Mouse (Mus musculus) neural tube, embryonic 11.5 days (tissue): ENCODE data around the gene Map3k20. TPM values are rescaled to one million over a fixed set of nuclear protein-coding genes. Genes with fewer than 3 reads are reported as not detected.
A peak's percentile ranks its signal among the peaks of the same experiment; 100 is the strongest.

Experiments
- ATAC-seq: fragments of 200-750 bp; cut with Nextera tagmentation; 2 replicates; pipeline ENCODE4 v1.8.0; 2017; ENCODE audit warnings: moderate number of reproducible peaks, mild to moderate bottlenecking, moderate TSS enrichment, moderate library complexity; ENCODE audit not compliant: insufficient read depth, low FRiP score, low TSS enrichment
- DNase-seq: peaks from one replicate; pipeline ENCODE4 v3.0.0-alpha.2; 2015; ENCODE audit warnings: low spot score
- H3K27ac ChIP-seq: fragments of 300-500 bp; sonication (generic); 2 replicates; pipeline ENCODE4 v1.5.1; 2014; ENCODE audit warnings: low read depth, mild to moderate bottlenecking, low read length
- H3K27me3 ChIP-seq: fragments of 300-500 bp; sonication (generic); 2 replicates; pipeline ENCODE4 v1.6.1; 2014; ENCODE audit warnings: mild to moderate bottlenecking, low read length, mixed read lengths; ENCODE audit not compliant: control insufficient read depth, insufficient read depth
- H3K36me3 ChIP-seq: fragments of 300-500 bp; sonication (generic); 2 replicates; pipeline ENCODE4 v1.6.1; 2014; ENCODE audit warnings: mild to moderate bottlenecking, low read length, moderate library complexity, mixed read lengths; ENCODE audit not compliant: control insufficient read depth, insufficient read depth
- H3K4me1 ChIP-seq: fragments of 300-500 bp; sonication (generic); 2 replicates; pipeline ENCODE4 v1.6.1; 2014; ENCODE audit warnings: low read length, mixed read lengths; ENCODE audit not compliant: control insufficient read depth, insufficient read depth
- H3K4me2 ChIP-seq: fragments of 300-500 bp; sonication (generic); 2 replicates; pipeline ENCODE4 v1.6.1; 2014; ENCODE audit warnings: low read depth, mild to moderate bottlenecking, moderate library complexity
- H3K4me3 ChIP-seq: fragments of 300-500 bp; sonication (generic); 2 replicates; pipeline ENCODE4 v1.5.1; 2014; ENCODE audit warnings: low read depth, low read length
- H3K9ac ChIP-seq: fragments of 300-500 bp; sonication (generic); 2 replicates; pipeline ENCODE4 v1.6.1; 2014; ENCODE audit warnings: mild to moderate bottlenecking, low read length
- H3K9me3 ChIP-seq: fragments of 300-500 bp; sonication (generic); 2 replicates; pipeline ENCODE4 v1.6.1; 2016; ENCODE audit warnings: low read length; ENCODE audit not compliant: control insufficient read depth
- WGBS: fragments of 180-500 bp; shearing (Covaris S2); extraction: QIAGEN DNeasy Blood & Tissue Kit; methylation state at CpG from one replicate; pipeline ENCODE4 v1.1.7; 2014; 5-methylcytosine and 5-hydroxymethylcytosine counted together
- polyA plus RNA-seq: library from polyadenylated mRNA; unstranded; fragments of >200 nt; fragmentation: Nextera tagmentation; extraction: Ambion mirVana; gene quantifications from 2 replicates; pipeline ENCODE4 v1.2.1, GENCODE M21; 2014

Gene Map3k20
- polyA plus RNA-seq, 1 experiment from 2014 or later = 8.6 TPM

GRCm38 (mm10) chr2:72305738-72306137 is 20.3 kb downstream of the Map3k20 start:
- Histone ChIP-seq H3K27ac (no peak overlapping the region), H3K36me3 (no peaks in the 10 kb centered on the region), H3K9ac (no peak overlapping the region), H3K27me3 (no peaks in the 10 kb centered on the region), H3K9me3 (no peaks in the 10 kb centered on the region), H3K4me2 (no peak overlapping the region), H3K4me1 (no peaks in the 10 kb centered on the region), H3K4me3 (no peak overlapping the region)
- WGBS = 91% methylated on average over 7 of the region's 7 CpGs
- no peak for DNase-seq
- no peak for ATAC-seq

- Histone ChIP-seq H3K36me3 (no peaks in the 10 kb centered on the region), H3K4me3 (no peak overlapping the region), H3K9ac (no peak overlapping the region), H3K27me3 (no peaks in the 10 kb centered on the region), H3K4me1 (no peaks in the 10 kb centered on the region), H3K4me2 (no peak overlapping the region), H3K9me3 (no peaks in the 10 kb centered on the region), H3K27ac (no peak overlapping the region)
- no peak for ATAC-seq
- no peak for DNase-seq
- 93% methylated on average over 5 of the region's 5 CpGs for WGBS
Observed at GRCm38 (mm10) chr2:72308351-72308750, 22.9 kb downstream of the Map3k20 start.

- Histone ChIP-seq H3K9ac (no peak overlapping the region), H3K27me3 (no peaks in the 10 kb centered on the region), H3K4me2 (no peak overlapping the region), H3K27ac (no peak overlapping the region), H3K36me3 (no peaks in the 10 kb centered on the region), H3K4me1 (no peaks in the 10 kb centered on the region), H3K4me3 (no peak overlapping the region), H3K9me3 (no peaks in the 10 kb centered on the region)
- WGBS = 84% methylated on average over 5 of the region's 5 CpGs
- ATAC-seq (no peak), DNase-seq (no peak)
Observed at GRCm38 (mm10) chr2:72308981-72309380, 23.5 kb downstream of the Map3k20 start.

DNA sequence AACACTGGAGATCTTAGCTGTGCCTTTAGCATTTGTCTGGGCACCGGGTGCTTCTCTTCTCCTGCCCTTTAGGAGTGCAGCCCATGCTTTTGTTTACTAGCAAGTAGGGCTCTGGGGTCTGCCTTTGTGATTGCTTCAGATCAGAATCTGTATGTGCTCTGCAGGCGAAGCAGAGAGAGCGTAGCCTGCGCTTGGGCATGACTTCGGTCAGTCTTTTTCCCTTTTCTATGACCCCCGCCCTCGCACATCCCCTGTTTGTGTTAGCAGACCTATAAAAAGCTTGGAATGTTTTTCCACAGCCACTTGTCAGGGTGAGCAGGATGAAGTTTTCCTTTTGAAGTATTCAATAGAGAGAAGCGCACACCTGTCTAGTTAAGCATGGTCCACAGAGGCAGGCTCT is 26.0 kb downstream of the Map3k20 start:
- Histone ChIP-seq H3K4me1 (no peaks in the 10 kb centered on the region), H3K27me3 (no peaks in the 10 kb centered on the region), H3K4me3 (no peak overlapping the region), H3K27ac (0 out of 2 replicates have a peak overlapping the region, but pooled peaks have one; percentile 8), H3K4me2 (no peak overlapping the region), H3K9ac (no peak overlapping the region), H3K9me3 (no peaks in the 10 kb centered on the region), H3K36me3 (no peaks in the 10 kb centered on the region)
- WGBS = 74% methylated on average over 8 of the region's 8 CpGs
- ATAC-seq (no peak), DNase-seq (no peak)

GRCm38 (mm10) chr2:72313312-72313711 is 27.9 kb downstream of the Map3k20 start:
- H3K4me3 ChIP-seq = no peak overlapping the region
- no peaks in the 10 kb centered on the region for H3K4me1 ChIP-seq
- DNase-seq (no peak), ATAC-seq (no peak)
- no peak overlapping the region for H3K27ac ChIP-seq
- H3K27me3 ChIP-seq = no peaks in the 10 kb centered on the region
- no peaks in the 10 kb centered on the region for H3K9me3 ChIP-seq
- H3K4me2 ChIP-seq = no peak overlapping the region
- H3K9ac ChIP-seq = no peak overlapping the region
- H3K36me3 ChIP-seq = no peaks in the 10 kb centered on the region
- WGBS = 91% methylated on average over 11 of the region's 11 CpGs

GRCm38 (mm10) chr2:72318421-72318820 is 33.0 kb downstream of the Map3k20 start:
- H3K27ac ChIP-seq = no peak overlapping the region

DNA sequence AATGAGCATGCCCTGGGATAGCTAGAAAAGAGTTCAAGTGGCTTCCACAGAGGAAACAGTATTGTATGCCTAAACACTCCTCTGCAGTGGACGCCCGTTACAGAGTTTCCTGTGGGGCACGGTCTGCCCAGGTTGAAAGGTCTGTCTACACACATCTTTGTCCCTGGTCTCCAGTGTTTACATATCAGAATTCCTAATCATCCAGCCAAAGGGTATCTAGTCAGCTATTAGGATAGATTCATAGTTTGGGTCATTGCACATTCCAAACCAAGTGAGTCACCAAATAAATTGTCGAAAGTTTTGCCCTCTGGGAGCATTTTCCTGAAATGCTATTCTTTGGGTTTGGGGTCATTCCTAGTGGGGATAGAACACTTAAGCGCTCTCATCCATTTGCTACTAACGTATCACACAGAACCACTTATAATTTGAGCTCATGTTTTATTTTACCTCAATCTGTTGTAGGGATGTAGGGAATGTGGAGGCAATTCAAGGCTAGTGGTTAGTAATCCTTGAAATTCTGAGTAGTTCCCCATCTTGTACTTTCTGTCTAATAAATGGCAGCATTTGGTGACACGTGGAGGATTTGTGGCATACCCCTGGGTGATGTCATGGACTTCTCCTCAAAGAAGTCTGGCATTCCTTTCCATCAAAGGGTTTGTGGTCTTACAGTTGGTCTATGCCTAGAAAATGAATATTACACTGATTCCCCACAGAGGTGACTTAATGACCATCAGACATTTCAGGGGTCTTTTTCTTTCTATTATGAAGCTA is 33.8 kb downstream of the Map3k20 start:
- Histone ChIP-seq H3K27ac (no peak overlapping the region), H3K4me1 (0 out of 2 replicates have a peak, but pooled peaks cover 3% of the 10 kb centered on the region), H3K36me3 (no peaks in the 10 kb centered on the region), H3K9ac (no peak overlapping the region), H3K4me2 (no peak overlapping the region), H3K9me3 (no peaks in the 10 kb centered on the region), H3K27me3 (no peaks in the 10 kb centered on the region), H3K4me3 (no peak overlapping the region)
- WGBS = 88% methylated on average over 7 of the region's 7 CpGs
- ATAC-seq = no peak
- DNase-seq = no peak

More at GRCm38 (mm10) chr2:72318421-72318820, 33.0 kb downstream of the Map3k20 start:
- Histone ChIP-seq H3K9ac (no peak overlapping the region), H3K9me3 (no peaks in the 10 kb centered on the region), H3K4me1 (0 out of 2 replicates have a peak, but pooled peaks cover 3% of the 10 kb centered on the region), H3K36me3 (no peaks in the 10 kb centered on the region), H3K4me3 (no peak overlapping the region), H3K27me3 (no peaks in the 10 kb centered on the region), H3K4me2 (no peak overlapping the region)
- ATAC-seq = no peak
- DNase-seq = no peak
- 76% methylated on average over 4 of the region's 4 CpGs for WGBS

DNA sequence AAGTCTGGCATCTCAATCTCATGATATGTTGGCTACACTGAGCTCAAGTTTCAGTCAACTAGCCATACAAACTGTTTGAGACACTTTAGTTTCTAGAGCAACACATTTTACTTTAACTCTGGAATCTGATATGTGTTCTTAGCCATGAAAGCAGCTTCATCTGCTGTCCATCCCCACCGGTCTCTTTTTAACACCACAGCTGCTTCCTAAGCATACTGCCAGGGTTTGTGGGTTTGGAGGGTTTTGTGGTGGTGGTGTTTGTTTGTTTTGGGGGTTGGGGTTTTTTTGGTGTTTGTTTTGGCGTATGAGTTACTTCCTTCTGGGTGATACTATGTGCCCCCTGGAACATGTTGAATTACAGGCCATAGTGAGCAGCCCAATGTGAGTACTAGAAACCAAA is 35.2 kb downstream of the Map3k20 start:
- WGBS = 77% methylated on average over 2 of the region's 2 CpGs
- H3K4me1 ChIP-seq = 0 out of 2 replicates have a peak, but pooled peaks cover 3% of the 10 kb centered on the region
- H3K4me2 ChIP-seq = no peak overlapping the region
- ATAC-seq (no peak), DNase-seq (no peak)
- no peaks in the 10 kb centered on the region for H3K36me3 ChIP-seq
- no peak overlapping the region for H3K4me3 ChIP-seq
- H3K27ac ChIP-seq = no peak overlapping the region
- H3K27me3 ChIP-seq = no peaks in the 10 kb centered on the region
- H3K9me3 ChIP-seq = no peaks in the 10 kb centered on the region
- no peak overlapping the region for H3K9ac ChIP-seq

DNA sequence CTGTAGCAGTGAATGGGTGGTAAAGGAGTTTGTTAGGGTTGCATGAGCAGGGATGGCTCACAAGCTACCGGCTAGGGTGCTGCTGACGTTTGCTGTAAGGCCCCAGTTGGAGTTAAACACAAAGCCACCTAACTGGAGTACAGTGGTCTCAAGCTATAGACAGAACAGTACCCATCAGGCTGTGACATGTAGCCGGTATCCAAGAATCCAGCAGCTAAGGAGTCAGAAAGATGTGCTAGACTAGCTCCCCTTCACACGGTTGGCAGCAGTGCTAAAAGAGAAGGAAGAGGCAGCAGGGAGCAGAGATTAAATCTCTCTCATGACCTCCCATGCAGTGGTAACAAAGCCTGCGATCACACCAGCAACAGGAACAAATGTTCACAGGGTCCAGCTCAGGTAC is 36.2 kb downstream of the Map3k20 start:
- Histone ChIP-seq H3K36me3 (no peaks in the 10 kb centered on the region), H3K27ac (no peak overlapping the region), H3K4me3 (no peak overlapping the region), H3K4me1 (peaks cover 3% of the 10 kb centered on the region; the same call in 1 of the 2 replicates), H3K9me3 (no peaks in the 10 kb centered on the region), H3K27me3 (no peaks in the 10 kb centered on the region), H3K9ac (no peak overlapping the region), H3K4me2 (no peak overlapping the region)
- DNase-seq (no peak), ATAC-seq (no peak)
- 81% methylated on average over 5 of the region's 5 CpGs for WGBS
